11 mouse cellular contexts compared by ENCODE assay signal in genomic region chr9:65696337-65696736, GRCm38 (mm10). TPM values are rescaled to one million over a fixed set of nuclear protein-coding genes. Genes with fewer than 3 reads are reported as not detected.
DNase-seq lines count a peak whose midpoint lies in the region; TF ChIP-seq lines count a peak whose summit lies in the region.
"Had no signal": no experiment of that assay in that cellular context is flagged by ENCODE, and none has a peak within 500 bp of the region (broad histone marks: within the 10 kb centered on the region; RNA-seq: fewer than 3 reads in every experiment).

No protein-coding gene starts in this region.

- H3K27ac ChIP-seq in left cerebral cortex, adult 2 months: peak overlapping the region; percentile 55

- DNase-seq in adrenal gland, postnatal 36 days: peak; percentile 52 to 54
- no peak for DNase-seq in adrenal gland, postnatal 25 days
- DNase-seq in left cerebral cortex, adult 2 months (ENCODE audit: extremely low spot score in 1 of 2, low spot score in 2 of 2): no peak
- DNase-seq in left cerebral cortex, adult 11 months (ENCODE audit: low spot score): no peak
- DNase-seq in cerebellum, postnatal 14 days: peak; percentile 49 to 52
- peak; percentile 30 to 42 for DNase-seq in kidney, postnatal 4 days
- no peak for DNase-seq in gastrocnemius, adult 18-20 months (ENCODE audit: low spot score)
- DNase-seq in thymus, postnatal 25 days: no peak
- DNase-seq: B cell, adult 2 months; thymus, adult 18-20 months had no signal

- no peak overlapping the region for H3K4me3 ChIP-seq in left cerebral cortex, adult 2 months
- H3K4me3 ChIP-seq: embryonic facial prominence, embryonic 12.5 days had no signal

- TF ChIP-seq CTCF in left cerebral cortex, adult 2 months (IDR thresholded peaks at IDR 0.05): no peak

- intact Hi-C loops in left cerebral cortex, adult 2 months (cut with DNase I): loop anchor here (5.0 kb wide), 1 partner anchor 131 kb away; the partner anchor contains the start of gene Zfp609

RNA-seq across cellular contexts. Expression of gene Oaz2, which starts 28.5 kb away (rescaled TPM):
- total RNA-seq in adrenal gland, postnatal 36 days (2021): 100 to 1,000 TPM; 128 to 130 TPM
- 90.9 and 131 TPM in 2 replicates for total RNA-seq in adrenal gland, postnatal 25 days (2021)
- 100 to 1,000 TPM; 218 to 230 TPM for total RNA-seq in left cerebral cortex, adult 2 months (2021)
- total RNA-seq in gastrocnemius, adult 18-20 months (2021): 100 to 1,000 TPM; 223 to 247 TPM

Comparison
In these comparisons a context has a peak if more than half of its experiments do, and no peak if none do; other contexts are left out.
1. DNase-seq: peak in adrenal gland, postnatal 36 days (2 of 2), cerebellum, postnatal 14 days (2 of 2) and kidney, postnatal 4 days (2 of 2); none in adrenal gland, postnatal 25 days (single experiment), left cerebral cortex, adult 2 months (0 of 2), left cerebral cortex, adult 11 months (single experiment), gastrocnemius, adult 18-20 months (single experiment) and thymus, postnatal 25 days (single experiment).